Mouse (Mus musculus): Measurements from ENCODE around the gene Gpr26.

Gene Gpr26

GRCm38 (mm10) chr7:132025591-132025990, 59.3 kb downstream of the Gpr26 start:
- DNase-seq (ENCODE audit: low spot score): no peak

GRCm38 (mm10) chr7:132026671-132027070, 60.4 kb downstream of the Gpr26 start:
- DNase-seq (ENCODE audit: low spot score): no peak

GRCm38 (mm10) chr7:132031940-132032531, 65.8 kb downstream of the Gpr26 start:
- DNase-seq (ENCODE audit: low spot score): no peak

All from testis, postnatal 10 days (tissue).